ENCODE assay signal across 9 mouse cellular contexts in the genomic region with DNA sequence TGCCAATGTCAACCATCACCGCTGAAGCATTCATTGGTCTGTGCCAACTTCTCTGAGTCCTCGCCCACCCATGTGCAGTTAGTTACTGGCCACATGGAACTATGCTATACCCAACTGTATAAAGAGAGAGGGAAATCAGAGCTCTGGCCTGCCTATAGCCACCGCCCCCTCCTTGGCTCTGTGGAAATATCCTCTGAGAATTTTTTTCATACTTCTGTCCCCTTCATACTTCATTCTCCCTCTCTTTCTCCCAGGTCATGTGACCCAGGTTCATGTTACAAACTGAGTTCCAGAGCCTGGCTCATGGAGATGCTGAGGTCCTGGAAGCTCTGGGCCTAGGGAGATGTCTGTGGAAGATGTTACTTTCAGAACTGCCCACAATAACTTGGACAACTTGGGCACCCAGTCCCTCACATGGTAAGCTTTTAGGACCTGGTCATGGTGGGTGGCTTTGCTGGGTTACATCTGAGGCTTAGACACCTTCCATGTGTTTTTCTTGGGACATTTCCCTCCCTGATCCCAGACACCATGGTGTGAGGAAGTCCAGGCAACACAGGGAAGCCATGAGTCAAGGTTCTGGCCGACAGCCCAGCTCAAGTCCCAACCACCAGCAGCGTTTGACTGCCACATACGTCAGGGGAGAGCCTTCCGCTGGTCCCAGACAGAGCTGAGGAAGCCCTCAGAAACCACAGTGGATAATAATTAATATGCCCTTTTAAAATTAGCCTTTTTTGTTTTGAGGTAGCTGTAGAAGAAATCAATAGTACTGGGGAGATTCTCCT.
A peak's percentile ranks its signal among the peaks of the same experiment; 100 is the strongest.
DNase-seq lines count a peak whose midpoint lies in the region; ATAC-seq lines count a peak whose summit lies in the region.
"Had no signal": no experiment of that assay in that cellular context is flagged by ENCODE, and none has a peak within 500 bp of the region (broad histone marks: within the 10 kb centered on the region; RNA-seq: fewer than 3 reads in every experiment).

No protein-coding gene starts in this region.

- peak overlapping the region; percentile 61; the same call in 1 of the 2 replicates for H3K27ac ChIP-seq in limb, embryonic 15.5 days
- no peak overlapping the region for H3K27ac ChIP-seq in forebrain, embryonic 15.5 days (replicated peaks)
- H3K27ac ChIP-seq: neural tube, embryonic 13.5 days had no signal

- no peak overlapping the region for H3K9ac ChIP-seq in limb, embryonic 15.5 days
- H3K9ac ChIP-seq in forebrain, embryonic 15.5 days (replicated peaks): no peak overlapping the region
- H3K9ac ChIP-seq: neural tube, embryonic 13.5 days had no signal

- H3K4me2 ChIP-seq in limb, embryonic 15.5 days: no peak overlapping the region
- no peak overlapping the region for H3K4me2 ChIP-seq in forebrain, embryonic 15.5 days (replicated peaks)
- H3K4me2 ChIP-seq: neural tube, embryonic 13.5 days had no signal

- 59% methylated on average over 7 of the region's 7 CpGs for WGBS in limb, embryonic 15.5 days
- 85% methylated on average over 7 of the region's 7 CpGs for WGBS in forebrain, embryonic 15.5 days

- H3K4me3 ChIP-seq in limb, embryonic 15.5 days: no peak overlapping the region
- H3K4me3 ChIP-seq in forebrain, embryonic 15.5 days: no peak overlapping the region
- H3K4me3 ChIP-seq: neural tube, embryonic 13.5 days had no signal

- no peaks in the 10 kb centered on the region for H3K36me3 ChIP-seq in limb, embryonic 15.5 days
- H3K36me3 ChIP-seq in forebrain, embryonic 15.5 days: no peaks in the 10 kb centered on the region
- H3K36me3 ChIP-seq: neural tube, embryonic 13.5 days had no signal

- intact Hi-C loops in heart, postnatal 10 days (cut with DNase I): no loop called here

- H3K4me1 ChIP-seq in limb, embryonic 15.5 days: 0 out of 2 replicates have a peak, but pooled peaks cover 8% of the 10 kb centered on the region
- H3K4me1 ChIP-seq in forebrain, embryonic 15.5 days: no peaks in the 10 kb centered on the region
- H3K4me1 ChIP-seq: neural tube, embryonic 13.5 days had no signal

- DNase-seq in layer of hippocampus, adult 9-11 months: peak; percentile 44
- DNase-seq in layer of hippocampus, adult 9-10 months (ENCODE audit: low spot score): no peak
- DNase-seq in cerebellum, adult 9-10 months: peak; percentile 64
- peak; percentile 84 to 86 for DNase-seq in heart, postnatal 10 days
- no peak for DNase-seq in retina, embryonic 14.5 days (ENCODE audit: low spot score)
- no peak for DNase-seq in liver

- no peaks in the 10 kb centered on the region for H3K9me3 ChIP-seq in limb, embryonic 15.5 days
- H3K9me3 ChIP-seq in forebrain, embryonic 15.5 days: no peaks in the 10 kb centered on the region
- H3K9me3 ChIP-seq: neural tube, embryonic 13.5 days had no signal

- ATAC-seq in limb, embryonic 15.5 days (ENCODE audit: insufficient number of reproducible peaks, low FRiP score, low TSS enrichment, low read depth): peak; percentile 82
- no peak for ATAC-seq in forebrain, embryonic 15.5 days (replicated peaks)

- H3K27me3 ChIP-seq in limb, embryonic 15.5 days: no peaks in the 10 kb centered on the region
- no peaks in the 10 kb centered on the region for H3K27me3 ChIP-seq in forebrain, embryonic 15.5 days
- H3K27me3 ChIP-seq: neural tube, embryonic 13.5 days had no signal

Comparison
In these comparisons a context has a peak if more than half of its experiments do, and no peak if none do; other contexts are left out.
1. DNase-seq: peak in layer of hippocampus, adult 9-11 months (single experiment), cerebellum, adult 9-10 months (single experiment) and heart, postnatal 10 days (2 of 2); none in layer of hippocampus, adult 9-10 months (single experiment), retina, embryonic 14.5 days (single experiment) and liver (single experiment).